Mouse (Mus musculus): ENCODE data around the gene Ubac1.

Gene Ubac1

DNA sequence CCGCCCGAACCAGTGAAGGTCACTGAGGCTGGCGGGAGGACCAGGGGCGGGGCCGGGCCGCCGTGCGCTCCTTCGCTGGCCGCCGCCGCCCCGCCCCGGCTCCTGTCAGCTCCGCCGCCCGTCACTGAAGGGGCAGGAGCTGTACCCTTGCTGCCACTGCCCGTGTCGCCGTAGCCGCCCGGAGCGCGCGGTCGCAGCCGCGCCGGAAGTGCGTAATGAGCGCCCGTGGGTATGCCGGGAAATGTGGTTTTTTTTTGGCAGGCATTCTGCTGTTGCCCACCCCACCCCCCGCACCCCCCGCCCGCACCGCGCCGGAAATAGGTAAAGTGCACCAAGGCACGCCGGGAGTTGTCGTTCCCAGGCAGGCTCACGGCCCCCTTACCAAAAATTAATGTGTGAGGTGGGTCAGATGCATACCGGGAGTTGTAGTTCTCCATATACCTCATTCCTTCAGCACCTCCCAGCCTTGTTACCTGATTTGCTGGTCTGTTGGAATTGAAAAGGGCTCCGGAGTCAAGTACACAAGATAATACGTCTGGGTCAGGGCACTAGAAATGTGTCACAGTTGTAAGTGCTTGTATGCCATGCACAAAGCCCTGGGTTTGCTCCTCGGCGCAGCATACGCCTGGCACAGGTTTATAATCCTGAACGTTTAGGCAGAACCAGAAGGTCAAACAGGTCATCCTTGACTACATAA lies at the start of gene Ubac1:
Ubac1 (minus strand) TSS at position 187 of the 697 bp plus-strand sequence.
- peak; percentile 73 for DNase-seq (ENCODE audit: extremely low spot score, low read depth, low spot score)

DNA sequence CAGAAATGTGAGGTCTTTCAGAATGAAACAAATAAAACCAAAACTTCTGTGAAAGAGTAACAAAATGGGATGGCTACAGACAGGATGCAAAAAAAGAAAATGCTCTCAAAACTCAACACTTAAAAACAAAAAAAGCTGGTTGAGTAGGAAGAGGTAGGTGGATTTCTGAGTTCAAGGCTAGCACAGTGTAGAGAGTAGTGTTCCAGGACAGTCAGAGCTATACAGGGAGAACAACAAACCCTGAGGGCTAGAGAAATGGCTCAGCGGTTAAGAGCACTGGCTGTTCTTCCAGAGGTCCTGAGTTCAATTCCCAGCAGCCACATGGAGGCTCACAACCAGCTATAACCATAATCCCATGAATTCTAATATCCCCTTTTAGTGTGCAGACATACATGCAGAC lies 47.0 kb upstream of the Ubac1 start:
- DNase-seq (ENCODE audit: extremely low spot score, low read depth, low spot score): no peak

- no peak for DNase-seq (ENCODE audit: extremely low spot score, low read depth, low spot score)
Measured at GRCm38 (mm10) chr2:26068175-26068574, 46.6 kb upstream of the Ubac1 start.

DNA sequence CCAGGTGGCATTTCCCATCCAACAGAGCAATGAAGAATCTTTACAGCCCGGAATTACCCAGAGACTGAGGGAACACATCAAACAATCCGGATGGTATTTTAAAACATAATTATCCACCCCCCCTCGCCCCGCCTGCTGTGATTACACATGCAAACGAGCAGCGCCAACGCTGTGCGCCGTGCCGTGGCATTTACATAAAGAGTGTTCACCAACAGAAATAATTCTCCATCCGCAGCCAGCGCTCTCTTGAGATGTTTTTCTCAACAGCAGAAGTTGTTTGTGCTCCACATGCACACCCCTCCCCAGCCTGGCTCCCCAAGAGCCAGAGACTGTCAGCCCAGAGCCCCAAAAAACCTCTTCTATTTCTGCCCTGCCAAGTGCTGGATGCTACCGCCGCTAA lies 45.0 kb upstream of the Ubac1 start:
- no peak for DNase-seq (ENCODE audit: extremely low spot score, low read depth, low spot score)

DNA sequence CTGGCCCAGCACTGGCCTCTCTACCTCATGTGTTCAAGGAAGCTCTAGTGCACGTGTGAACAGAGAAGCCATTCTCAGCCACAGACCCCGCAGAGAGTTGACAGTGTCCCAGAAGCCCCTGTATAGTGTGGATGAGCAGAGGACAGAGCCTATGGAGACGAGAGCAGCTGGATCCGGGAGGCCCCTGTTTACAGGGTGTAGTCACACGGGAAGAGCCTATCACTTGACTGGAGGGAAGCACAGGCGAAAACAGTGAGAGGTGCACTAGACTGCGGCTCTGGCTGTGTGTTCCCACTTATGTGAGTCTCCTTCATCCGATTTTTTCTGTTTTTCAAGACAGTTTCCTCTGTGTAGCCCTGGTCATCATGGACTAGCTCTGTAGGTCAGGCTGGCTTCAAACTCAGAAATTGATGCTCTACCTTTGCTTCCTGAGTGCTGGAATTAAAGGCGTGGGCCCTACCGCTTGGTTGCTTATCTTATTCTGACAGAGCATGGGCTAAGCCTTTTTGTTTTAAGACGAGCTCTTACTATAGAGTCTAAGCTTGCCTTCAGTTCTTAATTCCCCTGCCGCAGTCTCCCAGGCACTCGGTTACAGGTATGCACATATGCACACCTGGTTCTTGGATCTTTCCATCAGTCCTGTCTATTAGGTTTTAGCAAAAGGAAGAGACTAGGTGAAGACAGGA lies 41.3 kb upstream of the Ubac1 start:
- DNase-seq (ENCODE audit: extremely low spot score, low read depth, low spot score): no peak

GRCm38 (mm10) chr2:26062241-26062640 lies 40.7 kb upstream of the Ubac1 start:
- no peak for DNase-seq (ENCODE audit: extremely low spot score, low read depth, low spot score)

- no peak for DNase-seq (ENCODE audit: extremely low spot score, low read depth, low spot score)
Measured at GRCm38 (mm10) chr2:26061018-26061666, 39.6 kb upstream of the Ubac1 start.

- no peak for DNase-seq (ENCODE audit: extremely low spot score, low read depth, low spot score)
Measured at GRCm38 (mm10) chr2:26057053-26057452, 35.5 kb upstream of the Ubac1 start.

GRCm38 (mm10) chr2:26056226-26056625 lies 34.7 kb upstream of the Ubac1 start:
- DNase-seq (ENCODE audit: extremely low spot score, low read depth, low spot score): no peak

DNA sequence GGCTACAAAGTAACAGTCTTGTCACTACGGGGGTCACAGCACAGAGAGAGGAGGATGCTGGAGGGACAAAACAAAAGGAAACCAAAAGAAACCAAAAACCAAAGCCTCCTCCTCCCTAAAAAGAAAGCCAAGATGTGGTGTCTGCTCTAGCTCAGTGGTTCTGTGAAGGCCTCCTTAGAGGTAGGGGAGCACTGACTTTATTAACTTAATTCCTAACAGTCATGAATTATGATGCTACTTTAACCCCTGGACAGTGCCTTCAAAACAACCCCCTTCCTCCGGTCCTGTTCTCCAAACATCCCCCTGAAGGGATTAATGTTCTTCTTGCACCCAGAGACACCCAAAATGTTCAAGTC lies 34.2 kb upstream of the Ubac1 start:
- DNase-seq (ENCODE audit: extremely low spot score, low read depth, low spot score): no peak

GRCm38 (mm10) chr2:26055046-26055746 lies 33.6 kb upstream of the Ubac1 start:
- DNase-seq (ENCODE audit: extremely low spot score, low read depth, low spot score): peak; percentile 18

DNA sequence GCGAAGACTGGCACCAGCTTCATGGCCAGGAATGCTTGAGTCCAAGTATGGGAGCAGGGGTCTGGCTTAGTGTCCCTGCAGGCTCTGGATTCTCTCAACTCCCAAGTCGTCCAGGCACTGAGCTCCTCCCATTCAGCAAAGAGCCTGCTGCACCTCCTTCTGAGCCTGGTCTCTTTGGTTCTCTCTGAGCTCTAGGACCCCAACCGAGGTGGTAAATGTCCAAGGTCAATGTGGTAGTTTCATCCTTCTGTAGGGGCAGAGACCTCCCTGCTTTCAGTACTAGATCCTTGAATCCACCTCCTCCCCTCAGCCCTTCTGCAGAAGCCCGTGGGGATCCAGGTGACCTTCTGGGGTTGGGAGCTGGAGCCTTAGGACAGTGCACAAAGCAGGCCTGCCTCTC lies 31.3 kb upstream of the Ubac1 start:
- no peak for DNase-seq (ENCODE audit: extremely low spot score, low read depth, low spot score)

GRCm38 (mm10) chr2:26048816-26049215 lies 27.3 kb upstream of the Ubac1 start:
- no peak for DNase-seq (ENCODE audit: extremely low spot score, low read depth, low spot score)

GRCm38 (mm10) chr2:26044216-26044615 lies 22.7 kb upstream of the Ubac1 start:
- no peak for DNase-seq (ENCODE audit: extremely low spot score, low read depth, low spot score)

- no peak for DNase-seq (ENCODE audit: extremely low spot score, low read depth, low spot score)
Measured at GRCm38 (mm10) chr2:26042603-26043002, 21.1 kb upstream of the Ubac1 start.

DNA sequence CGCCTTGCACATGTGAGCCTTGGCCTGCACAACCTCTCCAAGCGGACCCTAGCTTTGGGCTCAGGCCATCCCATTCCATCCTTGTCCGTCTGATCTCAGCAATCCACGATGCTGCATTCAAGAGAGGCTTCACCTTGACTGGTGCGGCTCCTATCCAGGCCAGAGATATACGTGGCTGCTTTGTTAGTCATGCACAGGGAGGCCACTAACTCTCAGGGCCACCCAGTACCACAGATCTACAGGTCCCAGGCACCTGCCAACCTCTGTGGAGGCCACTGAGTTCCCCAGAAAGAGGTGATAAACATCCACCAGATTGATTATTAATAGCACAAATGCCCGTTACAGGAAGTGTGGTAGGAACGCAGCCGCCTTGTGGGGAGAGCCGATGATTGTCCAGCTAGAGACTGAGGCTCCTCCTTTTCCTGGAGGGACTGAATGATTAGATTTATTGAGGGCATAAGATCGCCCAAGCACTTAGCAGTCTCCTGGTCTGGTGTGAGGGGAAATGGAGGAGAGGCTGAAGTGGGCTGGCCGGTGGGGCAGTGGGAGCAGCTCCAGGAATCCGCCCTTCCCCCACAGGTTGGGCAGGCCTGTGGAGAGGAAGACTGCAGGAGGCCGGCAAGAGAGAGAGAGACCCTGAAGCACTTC lies 19.7 kb upstream of the Ubac1 start:
- no peak for DNase-seq (ENCODE audit: extremely low spot score, low read depth, low spot score)

DNA sequence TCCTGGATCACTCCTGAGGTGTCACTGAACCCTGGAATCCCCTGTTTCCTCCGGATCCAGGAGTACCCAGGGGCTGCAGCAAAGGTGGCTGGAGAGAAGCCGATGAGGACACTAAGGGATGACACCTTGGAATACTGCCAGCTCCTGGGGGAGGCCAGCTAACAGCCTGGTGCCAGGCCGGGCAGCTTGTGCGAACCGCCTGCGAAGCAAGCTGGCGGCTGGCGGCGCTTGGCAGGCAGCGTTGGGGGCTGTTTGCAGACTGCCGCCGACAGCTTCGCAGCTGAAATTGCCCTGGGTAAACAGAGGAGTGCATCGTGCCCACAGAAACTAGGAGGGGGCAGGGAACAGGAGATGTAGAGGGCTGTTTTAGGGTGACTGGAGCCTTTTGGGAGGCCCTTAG lies 18.4 kb upstream of the Ubac1 start:
- no peak for DNase-seq (ENCODE audit: extremely low spot score, low read depth, low spot score)

- DNase-seq (ENCODE audit: extremely low spot score, low read depth, low spot score): no peak
Measured at GRCm38 (mm10) chr2:26037386-26037785, 15.8 kb upstream of the Ubac1 start.

GRCm38 (mm10) chr2:26034344-26035050 lies 12.9 kb upstream of the Ubac1 start:
- DNase-seq (ENCODE audit: extremely low spot score, low read depth, low spot score): no peak

- DNase-seq (ENCODE audit: extremely low spot score, low read depth, low spot score): no peak
Measured at GRCm38 (mm10) chr2:26030288-26030687, 8.7 kb upstream of the Ubac1 start.

Data from hindlimb bud, embryonic 11.5 days (tissue).